Mouse (Mus musculus): Measurements from ENCODE around the gene Acot11. TPM values are rescaled to one million over a fixed set of nuclear protein-coding genes. Genes with fewer than 3 reads are reported as not detected.
"Not testable (repeated sequence)": the region's sequence is repeated elsewhere in the genome, so short reads cannot be mapped to it uniquely, and the experiment has no call there.

Gene Acot11
- polyA plus RNA-seq, 1 experiment from 2014 or later: 2.1 TPM

GRCm38 (mm10) chr4:106807287-106807686 lies 2.5 kb upstream of the Acot11 start:
- Histone ChIP-seq H3K9me3 (0 out of 2 replicates have a peak, but pooled peaks cover 4% of the 10 kb centered on the region), H3K4me3 (no peak overlapping the region), H3K27me3 (peaks cover 14% of the 10 kb centered on the region), H3K36me3 (no peaks in the 10 kb centered on the region), H3K4me1 (peaks cover 11% of the 10 kb centered on the region), H3K9ac (no peak overlapping the region), H3K4me2 (no peak overlapping the region), H3K27ac (no peak overlapping the region)
- WGBS: 71% methylated on average over 3 of the region's 3 CpGs
- ATAC-seq (ENCODE audit: insufficient number of reproducible peaks, insufficient read depth, low FRiP score, low TSS enrichment, low read depth): no peak

DNA sequence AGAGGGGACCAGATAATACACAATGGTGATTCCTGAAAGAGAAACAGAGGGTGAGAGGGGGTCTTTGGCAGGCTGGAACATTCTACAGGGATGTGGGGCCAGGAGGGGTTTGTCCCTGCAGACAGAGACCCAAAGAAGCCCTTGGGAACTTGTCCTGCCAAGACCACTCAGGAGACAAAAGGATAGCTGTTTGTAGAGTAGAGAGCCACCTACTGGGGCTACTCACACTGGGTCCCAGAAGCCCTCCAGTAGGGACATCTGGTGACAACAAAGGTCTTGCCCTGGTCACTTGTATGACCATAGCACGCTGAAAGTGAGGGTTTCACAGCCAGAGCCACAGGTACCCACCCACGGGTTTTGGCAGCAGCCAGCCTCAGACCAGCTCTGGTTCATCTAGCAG lies 1.1 kb upstream of the Acot11 start:
- Histone ChIP-seq H3K27me3 (peaks cover 14% of the 10 kb centered on the region), H3K27ac (no peak overlapping the region), H3K36me3 (no peaks in the 10 kb centered on the region), H3K4me3 (no peak overlapping the region), H3K9me3 (0 out of 2 replicates have a peak, but pooled peaks cover 4% of the 10 kb centered on the region), H3K4me2 (no peak overlapping the region), H3K9ac (no peak overlapping the region), H3K4me1 (peaks cover 11% of the 10 kb centered on the region)
- no peak for ATAC-seq (ENCODE audit: insufficient number of reproducible peaks, insufficient read depth, low FRiP score, low TSS enrichment, low read depth)
- 42% methylated on average over 2 of the region's 2 CpGs for WGBS

- H3K4me3 ChIP-seq: peak overlapping the region; percentile 31
- ATAC-seq (ENCODE audit: insufficient number of reproducible peaks, insufficient read depth, low FRiP score, low TSS enrichment, low read depth): no peak
- no peaks in the 10 kb centered on the region for H3K36me3 ChIP-seq
- no peak overlapping the region for H3K27ac ChIP-seq
- H3K4me2 ChIP-seq: peak overlapping the region; percentile 57
- H3K9me3 ChIP-seq: no peaks in the 10 kb centered on the region
- H3K27me3 ChIP-seq: peaks cover 14% of the 10 kb centered on the region
- H3K9ac ChIP-seq: peak overlapping the region; percentile 65
- WGBS: 41% methylated on average over 16 of the region's 16 CpGs
- H3K4me1 ChIP-seq: peaks cover 21% of the 10 kb centered on the region
Observed at GRCm38 (mm10) chr4:106804201-106804909, 443 bp downstream of the Acot11 start.

- 85% methylated on average over 4 of the region's 4 CpGs for WGBS
- Histone ChIP-seq H3K27me3 (peaks cover 14% of the 10 kb centered on the region), H3K4me3 (no peak overlapping the region), H3K36me3 (no peaks in the 10 kb centered on the region), H3K27ac (no peak overlapping the region), H3K4me1 (peaks cover 27% of the 10 kb centered on the region), H3K9ac (no peak overlapping the region), H3K4me2 (no peak overlapping the region), H3K9me3 (no peaks in the 10 kb centered on the region)
- no peak for ATAC-seq (ENCODE audit: insufficient number of reproducible peaks, insufficient read depth, low FRiP score, low TSS enrichment, low read depth)
Observed at GRCm38 (mm10) chr4:106803781-106804180, 1.0 kb downstream of the Acot11 start.

- H3K9me3 ChIP-seq: no peaks in the 10 kb centered on the region
- peak overlapping the region; percentile 52 for H3K4me2 ChIP-seq
- H3K36me3 ChIP-seq: no peaks in the 10 kb centered on the region
- H3K4me3 ChIP-seq: peak overlapping the region; percentile 24
- peak; percentile 56 for ATAC-seq (ENCODE audit: insufficient number of reproducible peaks, insufficient read depth, low FRiP score, low TSS enrichment, low read depth)
- peaks cover 9% of the 10 kb centered on the region for H3K27me3 ChIP-seq
- peak overlapping the region; percentile 55 for H3K27ac ChIP-seq
- 7% methylated on average over 15 of the region's 15 CpGs for WGBS
- H3K9ac ChIP-seq: peak overlapping the region; percentile 47
- H3K4me1 ChIP-seq: peaks cover 29% of the 10 kb centered on the region
Observed at GRCm38 (mm10) chr4:106799772-106800336, 4.9 kb downstream of the Acot11 start.

DNA sequence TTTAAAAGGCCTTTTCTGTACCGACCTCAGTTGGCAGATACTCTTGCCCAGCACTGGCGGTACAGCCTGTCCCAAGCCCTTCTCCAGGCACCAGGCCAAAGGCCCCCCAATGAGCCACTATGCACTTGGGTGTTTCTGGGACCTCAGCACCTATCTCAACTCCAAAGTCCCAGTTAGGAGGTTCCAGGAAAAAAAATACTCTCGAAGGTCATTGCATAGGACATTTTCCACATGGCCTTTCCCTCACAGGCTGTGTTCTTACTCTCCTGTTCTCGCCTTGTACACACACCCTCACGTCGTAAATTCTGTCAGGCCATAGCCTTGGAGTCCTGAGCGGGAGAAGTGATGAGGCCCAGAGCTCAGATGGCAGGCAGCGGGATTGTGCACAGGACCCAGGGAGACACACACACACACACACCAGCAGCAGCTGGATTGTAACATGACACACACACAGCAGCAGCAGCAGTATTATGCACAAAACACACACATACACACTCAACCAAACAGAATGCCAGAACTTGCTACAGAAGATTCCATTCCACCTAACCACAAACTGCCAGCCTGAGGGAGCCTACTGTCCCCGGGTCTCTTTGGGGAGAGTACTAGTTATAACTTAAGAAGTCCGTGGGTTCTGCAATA lies 5.8 kb downstream of the Acot11 start:
- no peak for ATAC-seq (ENCODE audit: insufficient number of reproducible peaks, insufficient read depth, low FRiP score, low TSS enrichment, low read depth)
- Histone ChIP-seq H3K4me3 (peak overlapping the region; percentile 24), H3K4me1 (peaks cover 23% of the 10 kb centered on the region), H3K27ac (peak overlapping the region; percentile 55), H3K27me3 (peaks cover 4% of the 10 kb centered on the region; the same call in 1 of the 2 replicates), H3K4me2 (peak overlapping the region; percentile 52), H3K36me3 (no peaks in the 10 kb centered on the region), H3K9me3 (no peaks in the 10 kb centered on the region), H3K9ac (peak overlapping the region; percentile 47)
- 51% methylated on average over 10 of the region's 10 CpGs for WGBS

DNA sequence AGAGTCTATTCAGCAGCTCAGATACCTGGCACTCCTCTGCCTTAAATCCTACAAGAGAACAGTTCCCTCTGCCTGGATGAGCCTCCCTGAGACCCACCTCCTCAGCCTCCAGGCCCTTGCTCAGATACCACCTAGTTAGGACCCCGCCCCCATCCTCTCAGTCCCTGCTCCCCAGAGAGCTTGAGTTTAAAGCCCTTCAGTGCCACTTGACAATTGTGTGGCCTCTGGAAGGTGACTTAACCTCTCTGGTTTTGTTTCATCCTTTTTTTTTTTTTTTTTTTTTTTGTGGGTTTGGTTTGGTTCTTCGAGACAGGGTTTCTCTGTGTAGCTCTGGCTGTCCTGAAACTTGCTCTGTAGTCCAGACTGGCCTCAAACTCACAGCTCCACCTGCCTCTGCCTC lies 9.5 kb downstream of the Acot11 start:
- no peaks in the 10 kb centered on the region for H3K36me3 ChIP-seq
- no peak overlapping the region for H3K27ac ChIP-seq
- H3K4me3 ChIP-seq: no peak overlapping the region
- ATAC-seq (ENCODE audit: insufficient number of reproducible peaks, insufficient read depth, low FRiP score, low TSS enrichment, low read depth): no peak
- H3K4me2 ChIP-seq: no peak overlapping the region
- no peaks in the 10 kb centered on the region for H3K27me3 ChIP-seq
- WGBS: 80% methylated on average over 2 of the region's 2 CpGs
- no peaks in the 10 kb centered on the region for H3K9me3 ChIP-seq
- H3K4me1 ChIP-seq: peaks cover 23% of the 10 kb centered on the region
- no peak overlapping the region for H3K9ac ChIP-seq

DNA sequence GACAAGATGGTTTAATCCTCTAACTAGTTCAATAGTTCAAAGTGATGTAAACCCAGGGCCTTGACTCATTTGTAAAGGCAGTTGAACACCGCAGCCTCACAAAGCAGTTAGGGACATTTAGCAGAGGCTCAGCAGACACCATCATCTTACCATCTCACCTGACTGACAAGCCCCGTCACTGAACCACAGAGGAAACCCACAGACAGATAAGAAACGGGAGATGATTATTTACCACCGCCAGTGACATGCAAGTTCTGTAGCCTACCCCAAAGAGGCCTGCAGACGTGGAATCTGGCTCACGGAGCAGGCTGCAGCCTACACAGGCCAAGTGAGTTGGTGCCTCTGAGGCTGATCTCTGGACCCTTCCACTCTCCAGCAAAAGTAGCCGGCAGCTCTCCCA lies 10.6 kb downstream of the Acot11 start:
- no peak for ATAC-seq (ENCODE audit: insufficient number of reproducible peaks, insufficient read depth, low FRiP score, low TSS enrichment, low read depth)
- Histone ChIP-seq H3K4me3 (no peak overlapping the region), H3K9me3 (no peaks in the 10 kb centered on the region), H3K27ac (no peak overlapping the region), H3K27me3 (no peaks in the 10 kb centered on the region), H3K4me2 (no peak overlapping the region), H3K4me1 (peaks cover 22% of the 10 kb centered on the region), H3K9ac (no peak overlapping the region), H3K36me3 (no peaks in the 10 kb centered on the region)
- WGBS: 86% methylated on average over 7 of the region's 7 CpGs

DNA sequence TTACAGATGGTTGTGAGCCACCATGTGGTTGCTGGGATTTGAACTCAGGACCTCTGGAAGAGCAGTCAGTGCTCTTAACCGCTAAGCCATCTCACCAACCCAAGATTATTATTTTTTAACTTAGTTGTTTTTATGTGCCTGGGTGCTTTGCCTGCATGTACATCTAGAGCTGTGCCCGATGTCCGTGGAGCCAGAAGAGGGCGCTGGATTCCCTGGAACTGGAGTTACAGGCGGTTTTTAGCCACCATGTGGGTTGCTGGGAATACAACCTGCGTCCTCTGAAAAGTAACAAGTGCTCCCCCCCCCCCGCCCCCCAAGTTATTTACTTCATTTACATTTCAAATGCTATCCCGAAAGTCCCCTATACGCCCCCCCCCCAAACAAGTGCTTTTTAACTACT lies 11.0 kb downstream of the Acot11 start:
- peaks cover 22% of the 10 kb centered on the region for H3K4me1 ChIP-seq
- not testable (repeated sequence) for H3K36me3 ChIP-seq; H3K4me2 ChIP-seq; H3K4me3 ChIP-seq; H3K27ac ChIP-seq; ATAC-seq (ENCODE audit: insufficient number of reproducible peaks, insufficient read depth, low FRiP score, low TSS enrichment, low read depth); H3K27me3 ChIP-seq; H3K9me3 ChIP-seq; H3K9ac ChIP-seq
- WGBS: 93% methylated on average over 9 of the region's 9 CpGs

DNA sequence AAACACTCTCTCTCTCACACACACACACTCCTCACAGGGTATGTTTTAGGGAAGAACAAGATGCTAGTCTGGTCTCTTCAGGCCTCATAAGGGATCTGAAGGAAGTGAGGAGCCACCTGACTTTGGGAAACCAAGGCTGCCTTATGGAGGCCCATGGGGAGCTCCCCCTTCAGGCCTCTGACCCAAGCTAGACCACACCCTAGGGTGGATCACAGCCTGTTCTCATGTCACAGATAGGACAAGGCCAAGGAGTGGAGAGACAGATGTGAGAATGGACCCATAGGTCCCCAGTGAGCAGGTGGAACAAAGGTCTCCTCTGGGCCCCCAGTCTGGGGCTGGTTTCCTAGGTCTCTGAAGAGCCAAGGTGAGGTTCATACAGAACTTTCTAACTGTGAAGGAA lies 12.5 kb downstream of the Acot11 start:
- H3K36me3 ChIP-seq: no peaks in the 10 kb centered on the region
- no peak overlapping the region for H3K4me2 ChIP-seq
- H3K9me3 ChIP-seq: no peaks in the 10 kb centered on the region
- H3K4me3 ChIP-seq: no peak overlapping the region
- H3K4me1 ChIP-seq: peaks cover 29% of the 10 kb centered on the region
- ATAC-seq (ENCODE audit: insufficient number of reproducible peaks, insufficient read depth, low FRiP score, low TSS enrichment, low read depth): no peak
- H3K9ac ChIP-seq: no peak overlapping the region
- H3K27ac ChIP-seq: no peak overlapping the region
- H3K27me3 ChIP-seq: no peaks in the 10 kb centered on the region

GRCm38 (mm10) chr4:106790938-106791337 lies 13.9 kb downstream of the Acot11 start:
- Histone ChIP-seq H3K9ac (no peak overlapping the region), H3K4me2 (no peak overlapping the region), H3K4me1 (peaks cover 43% of the 10 kb centered on the region), H3K27ac (no peak overlapping the region), H3K9me3 (no peaks in the 10 kb centered on the region), H3K36me3 (no peaks in the 10 kb centered on the region), H3K4me3 (no peak overlapping the region), H3K27me3 (no peaks in the 10 kb centered on the region)
- WGBS: 85% methylated on average over 1 of the region's 1 CpGs
- ATAC-seq (ENCODE audit: insufficient number of reproducible peaks, insufficient read depth, low FRiP score, low TSS enrichment, low read depth): no peak

- peak overlapping the region; percentile 58 for H3K27ac ChIP-seq
- not testable (repeated sequence) for H3K4me2 ChIP-seq
Observed at GRCm38 (mm10) chr4:106790218-106790617, 14.6 kb downstream of the Acot11 start.

More at GRCm38 (mm10) chr4:106790218-106790617, 14.6 kb downstream of the Acot11 start:
- H3K27me3 ChIP-seq; H3K4me3 ChIP-seq; H3K9me3 ChIP-seq; H3K36me3 ChIP-seq; ATAC-seq (ENCODE audit: insufficient number of reproducible peaks, insufficient read depth, low FRiP score, low TSS enrichment, low read depth); H3K9ac ChIP-seq: not testable (repeated sequence)
- 72% methylated on average over 5 of the region's 5 CpGs for WGBS
- peaks cover 50% of the 10 kb centered on the region for H3K4me1 ChIP-seq

Data from embryonic facial prominence, embryonic 13.5 days (tissue).